Mouse (Mus musculus) embryonic fibroblast, embryonic 13.5 days (primary cell): ENCODE results near the gene Kcns1.

Source experiments
- CTCF ChIP-seq: IDR thresholded peaks from 2 replicates; pipeline ENCODE4 v1.5.1; 2011; ENCODE audit warnings: mild to moderate bottlenecking, control low read depth, low read length, moderate library complexity, borderline replicate concordance; ENCODE audit not compliant: insufficient read depth
- POLR2A ChIP-seq: IDR thresholded peaks from 2 replicates; pipeline ENCODE4 v1.6.1; 2011; ENCODE audit warnings: low read depth, mild to moderate bottlenecking, control low read depth, low read length, moderate library complexity

- TF ChIP-seq CTCF (no peak), POLR2A (no peak)
Measured at GRCm38 (mm10) chr2:164195971-164196699, 25.2 kb upstream of the Kcns1 start.
